Mouse (Mus musculus): ENCODE data around the gene Xntrpc. TPM values are rescaled to one million over a fixed set of nuclear protein-coding genes. Genes with fewer than 3 reads are reported as not detected.
A peak's percentile ranks its signal among the peaks of the same experiment; 100 is the strongest.

The Xntrpc gene
- polyA plus RNA-seq, 1 experiment from 2014 or later, result 1.4 TPM

DNA sequence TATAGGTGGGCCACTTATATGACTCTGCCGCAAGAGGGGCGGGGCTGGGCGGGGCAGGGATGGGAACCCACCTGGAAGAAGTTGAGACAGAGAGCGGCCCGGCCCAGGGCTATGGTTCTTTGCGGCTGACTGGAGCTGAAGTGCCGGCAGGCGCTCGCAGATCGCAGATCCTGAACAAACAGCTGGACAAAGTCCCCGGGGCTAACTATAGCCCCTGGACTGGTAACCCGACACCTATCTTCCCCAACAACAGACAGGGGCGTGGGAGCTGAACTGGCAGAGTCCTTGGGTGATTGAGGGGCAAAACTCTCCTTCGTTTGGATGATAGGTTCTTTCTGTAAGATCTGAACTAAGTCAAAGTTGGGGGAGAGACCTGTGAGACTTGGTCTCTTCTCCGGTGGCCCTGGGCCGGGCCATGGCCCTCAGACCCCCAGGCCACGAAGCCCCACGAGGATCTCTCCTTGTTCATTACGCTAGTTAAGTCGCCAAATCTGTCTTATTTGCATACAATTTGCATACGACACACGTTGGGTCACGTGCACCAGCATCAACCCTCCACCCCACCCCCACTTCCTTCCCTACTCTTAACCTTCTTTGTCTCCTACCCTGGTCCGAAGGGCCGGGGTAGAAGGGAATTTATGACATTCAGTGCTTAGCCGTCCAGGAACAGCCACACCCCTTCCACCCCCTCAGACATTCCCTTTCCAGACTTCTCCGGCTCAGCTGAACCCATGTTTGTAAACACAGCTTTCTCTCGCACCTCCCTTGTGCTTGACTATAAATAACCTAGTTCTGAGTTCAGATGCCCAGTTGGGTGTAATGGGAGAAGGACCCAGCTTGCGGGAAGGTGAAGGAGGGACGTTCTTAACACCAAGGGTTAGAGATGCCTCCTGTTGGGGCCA lies 34.5 kb downstream of the Xntrpc start:
- Histone ChIP-seq H3K9me3 (replicated peaks; ENCODE audit: control insufficient read depth, low read length) (no peaks in the 10 kb centered on the region), H3K27ac (ENCODE audit: low read depth, low read length) (peak overlapping the region; percentile 51; the same call in 1 of the 2 replicates), H3K36me3 (ENCODE audit: control insufficient read depth, insufficient read depth, low read length) (no peaks in the 10 kb centered on the region), H3K4me3 (ENCODE audit: low read depth, low read length) (peak overlapping the region; percentile 35), H3K4me2 (peak overlapping the region; percentile 74), H3K27me3 (ENCODE audit: control insufficient read depth, insufficient read depth, low read length) (no peaks in the 10 kb centered on the region), H3K9ac (ENCODE audit: low read depth, low read length) (peak overlapping the region; percentile 62), H3K4me1 (ENCODE audit: control insufficient read depth, insufficient read depth, low read length) (peaks cover 24% of the 10 kb centered on the region)
- 0 out of 2 replicates have a peak, but pooled peaks have one; percentile 37 for ATAC-seq (replicated peaks; ENCODE audit: insufficient number of reproducible peaks, low FRiP score, low TSS enrichment)
- 4% methylated on average over 30 of the region's 30 CpGs for WGBS (ENCODE audit: insufficient replicate concordance)

DNA sequence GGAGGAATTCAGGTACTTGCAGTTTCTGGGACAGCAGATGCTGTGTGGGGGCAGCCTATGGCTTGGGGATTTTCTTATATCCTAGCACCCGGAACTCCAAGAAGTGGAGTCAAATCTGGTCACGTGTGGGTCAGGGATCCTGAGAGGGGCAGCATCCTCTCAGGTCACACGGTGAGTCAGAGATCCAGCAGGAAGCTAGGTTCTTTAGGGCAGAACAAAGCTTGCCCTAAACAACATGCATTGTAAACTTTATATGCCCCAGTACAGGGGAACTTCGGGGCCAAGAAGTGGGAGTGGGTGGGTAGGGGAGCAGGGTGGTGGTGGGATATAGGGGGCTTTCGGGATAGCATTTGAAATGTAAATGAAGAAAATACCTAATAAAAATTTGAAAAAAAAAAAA lies 35.4 kb downstream of the Xntrpc start:
- Histone ChIP-seq H3K36me3 (ENCODE audit: control insufficient read depth, insufficient read depth, low read length) (no peaks in the 10 kb centered on the region), H3K9ac (ENCODE audit: low read depth, low read length) (peak overlapping the region; percentile 25; the same call in 1 of the 2 replicates), H3K4me3 (ENCODE audit: low read depth, low read length) (no peak overlapping the region), H3K4me1 (ENCODE audit: control insufficient read depth, insufficient read depth, low read length) (peaks cover 24% of the 10 kb centered on the region), H3K27me3 (ENCODE audit: control insufficient read depth, insufficient read depth, low read length) (no peaks in the 10 kb centered on the region), H3K9me3 (replicated peaks; ENCODE audit: control insufficient read depth, low read length) (no peaks in the 10 kb centered on the region), H3K4me2 (no peak overlapping the region; the same call in 1 of the 2 replicates), H3K27ac (ENCODE audit: low read depth, low read length) (peak overlapping the region; percentile 51; the same call in 1 of the 2 replicates)
- ATAC-seq (replicated peaks; ENCODE audit: insufficient number of reproducible peaks, low FRiP score, low TSS enrichment), result no peak
- 54% methylated on average over 5 of the region's 5 CpGs for WGBS (ENCODE audit: insufficient replicate concordance)

DNA sequence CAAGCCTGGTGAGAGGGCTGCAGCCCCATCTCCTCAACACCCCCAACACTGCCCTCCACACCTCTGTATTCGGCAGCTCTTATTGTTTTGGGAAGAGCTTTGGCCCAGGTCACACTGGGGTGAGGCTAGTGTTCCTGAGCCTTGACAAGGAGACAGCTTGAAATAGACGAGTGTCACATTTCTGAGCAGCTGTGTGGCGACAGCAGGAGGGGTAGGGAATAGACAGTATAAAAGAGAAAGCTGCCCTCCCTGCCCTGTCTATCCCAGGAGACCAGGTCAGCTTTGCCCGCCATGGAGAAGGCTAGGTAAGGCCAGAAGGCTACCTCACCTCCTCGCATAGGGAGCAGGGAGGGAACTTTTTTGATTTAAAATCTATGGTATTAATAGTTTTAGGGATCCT lies 36.0 kb downstream of the Xntrpc start, which contains the start of gene Art1:
Gene Art1 (plus strand): TSS at position 257 of the 400 bp plus-strand sequence.
- Histone ChIP-seq H3K36me3 (ENCODE audit: control insufficient read depth, insufficient read depth, low read length) (no peaks in the 10 kb centered on the region), H3K27ac (ENCODE audit: low read depth, low read length) (peak within 1 kb of the TSS; percentile 54; the same call in 1 of the 2 replicates), H3K9ac (ENCODE audit: low read depth, low read length) (peak within 1 kb of the TSS; percentile 25; the same call in 1 of the 2 replicates), H3K27me3 (ENCODE audit: control insufficient read depth, insufficient read depth, low read length) (no peaks in the 10 kb centered on the region), H3K9me3 (replicated peaks; ENCODE audit: control insufficient read depth, low read length) (no peaks in the 10 kb centered on the region), H3K4me2 (peak within 1 kb of the TSS; percentile 74), H3K4me3 (ENCODE audit: low read depth, low read length) (peak within 1 kb of the TSS; percentile 35; the same call in 1 of the 2 replicates), H3K4me1 (ENCODE audit: control insufficient read depth, insufficient read depth, low read length) (peaks cover 24% of the 10 kb centered on the region)
- 47% methylated on average over 5 of the region's 5 CpGs for WGBS (ENCODE audit: insufficient replicate concordance)
- no peak for ATAC-seq (replicated peaks; ENCODE audit: insufficient number of reproducible peaks, low FRiP score, low TSS enrichment)

DNA sequence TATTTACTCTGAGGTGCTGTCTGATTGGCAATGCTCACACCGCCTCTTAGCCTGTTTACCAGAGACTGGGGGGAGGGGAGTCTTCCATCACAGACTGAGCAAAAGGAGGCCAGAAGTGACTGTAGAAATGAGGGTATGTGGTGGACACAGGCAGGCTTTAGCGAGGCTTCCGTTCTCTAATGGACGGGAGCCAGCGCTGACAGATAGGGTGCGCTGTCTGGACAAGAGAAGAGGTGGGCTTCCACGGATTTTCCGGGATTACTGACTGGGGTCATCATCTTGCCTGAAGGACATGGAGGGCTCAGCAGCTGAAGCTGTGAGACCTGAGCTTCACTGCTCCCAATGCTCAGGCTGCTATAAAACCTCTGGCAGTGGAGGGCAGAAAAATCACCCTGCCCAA lies 36.7 kb downstream of the Xntrpc start:
- Histone ChIP-seq H3K27ac (ENCODE audit: low read depth, low read length) (no peak overlapping the region), H3K4me3 (ENCODE audit: low read depth, low read length) (no peak overlapping the region), H3K36me3 (ENCODE audit: control insufficient read depth, insufficient read depth, low read length) (no peaks in the 10 kb centered on the region), H3K9me3 (replicated peaks; ENCODE audit: control insufficient read depth, low read length) (no peaks in the 10 kb centered on the region), H3K4me2 (0 out of 2 replicates have a peak overlapping the region, but pooled peaks have one; percentile 18), H3K27me3 (ENCODE audit: control insufficient read depth, insufficient read depth, low read length) (no peaks in the 10 kb centered on the region), H3K9ac (ENCODE audit: low read depth, low read length) (no peak overlapping the region), H3K4me1 (ENCODE audit: control insufficient read depth, insufficient read depth, low read length) (peaks cover 28% of the 10 kb centered on the region)
- ATAC-seq (replicated peaks; ENCODE audit: insufficient number of reproducible peaks, low FRiP score, low TSS enrichment), result no peak
- 42% methylated on average over 8 of the region's 8 CpGs for WGBS (ENCODE audit: insufficient replicate concordance)

DNA sequence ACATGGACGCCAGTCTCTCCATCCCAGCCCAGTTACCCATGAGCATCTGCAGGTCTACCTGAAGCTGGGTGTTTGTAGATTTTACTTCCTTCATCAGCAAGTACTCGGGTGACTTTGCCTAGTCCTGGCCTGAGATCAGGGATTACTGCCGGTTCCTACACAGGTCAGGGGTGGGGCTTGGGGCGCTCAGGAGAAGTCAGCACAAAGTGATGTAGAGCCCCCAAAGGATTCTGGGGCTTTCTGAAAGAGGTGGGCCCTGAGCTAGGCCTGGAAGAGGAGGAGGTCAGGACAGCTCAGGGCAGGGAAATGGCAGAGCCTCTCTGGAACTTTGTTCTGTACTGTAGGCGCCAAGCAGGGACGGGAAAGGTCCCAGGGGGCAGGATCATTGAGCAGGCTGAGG lies 37.2 kb downstream of the Xntrpc start:
- no peak overlapping the region for H3K4me3 ChIP-seq (ENCODE audit: low read depth, low read length)
- WGBS (ENCODE audit: insufficient replicate concordance), result 58% methylated on average over 6 of the region's 6 CpGs
- no peak overlapping the region for H3K9ac ChIP-seq (ENCODE audit: low read depth, low read length)
- no peaks in the 10 kb centered on the region for H3K9me3 ChIP-seq (replicated peaks; ENCODE audit: control insufficient read depth, low read length)
- 0 out of 2 replicates have a peak overlapping the region, but pooled peaks have one; percentile 18 for H3K4me2 ChIP-seq
- no peak; the same call in 1 of the 2 replicates for ATAC-seq (replicated peaks; ENCODE audit: insufficient number of reproducible peaks, low FRiP score, low TSS enrichment)
- H3K27me3 ChIP-seq (ENCODE audit: control insufficient read depth, insufficient read depth, low read length), result no peaks in the 10 kb centered on the region
- H3K36me3 ChIP-seq (ENCODE audit: control insufficient read depth, insufficient read depth, low read length), result no peaks in the 10 kb centered on the region
- H3K4me1 ChIP-seq (ENCODE audit: control insufficient read depth, insufficient read depth, low read length), result peaks cover 28% of the 10 kb centered on the region
- no peak overlapping the region for H3K27ac ChIP-seq (ENCODE audit: low read depth, low read length)

DNA sequence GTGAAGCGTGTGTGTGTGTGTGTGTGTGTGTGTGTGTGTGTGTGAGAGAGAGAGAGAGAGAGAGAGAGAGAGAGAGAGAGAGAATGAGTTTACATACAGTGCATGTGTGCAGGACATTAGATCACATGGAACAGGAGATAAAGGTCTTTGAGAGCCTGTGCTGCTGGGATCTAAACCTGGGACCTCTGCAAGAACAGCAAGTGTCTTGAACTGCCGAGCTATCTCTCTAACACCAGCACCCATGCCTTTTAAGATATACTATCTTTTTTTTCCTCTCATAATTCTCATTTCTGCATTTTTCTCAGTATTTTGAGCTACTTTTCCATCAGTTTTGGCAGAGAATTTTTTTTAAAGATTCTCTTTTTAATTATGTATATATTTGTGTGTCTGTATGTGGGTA lies 38.0 kb downstream of the Xntrpc start:
- H3K9me3 ChIP-seq (replicated peaks; ENCODE audit: control insufficient read depth, low read length), result no peaks in the 10 kb centered on the region
- no peaks in the 10 kb centered on the region for H3K36me3 ChIP-seq (ENCODE audit: control insufficient read depth, insufficient read depth, low read length)
- no peak overlapping the region for H3K27ac ChIP-seq (ENCODE audit: low read depth, low read length)
- no peak overlapping the region for H3K4me3 ChIP-seq (ENCODE audit: low read depth, low read length)
- H3K9ac ChIP-seq (ENCODE audit: low read depth, low read length), result no peak overlapping the region
- ATAC-seq (replicated peaks; ENCODE audit: insufficient number of reproducible peaks, low FRiP score, low TSS enrichment), result no peak
- H3K4me1 ChIP-seq (ENCODE audit: control insufficient read depth, insufficient read depth, low read length), result peaks cover 28% of the 10 kb centered on the region
- H3K4me2 ChIP-seq, result no peak overlapping the region
- H3K27me3 ChIP-seq (ENCODE audit: control insufficient read depth, insufficient read depth, low read length), result no peaks in the 10 kb centered on the region
- 61% methylated on average over 2 of the region's 2 CpGs for WGBS (ENCODE audit: insufficient replicate concordance)

- Histone ChIP-seq H3K27me3 (ENCODE audit: control insufficient read depth, insufficient read depth, low read length) (no peaks in the 10 kb centered on the region), H3K4me1 (ENCODE audit: control insufficient read depth, insufficient read depth, low read length) (peaks cover 28% of the 10 kb centered on the region), H3K9ac (ENCODE audit: low read depth, low read length) (no peak overlapping the region), H3K4me3 (ENCODE audit: low read depth, low read length) (no peak overlapping the region), H3K27ac (ENCODE audit: low read depth, low read length) (no peak overlapping the region), H3K36me3 (ENCODE audit: control insufficient read depth, insufficient read depth, low read length) (no peaks in the 10 kb centered on the region), H3K4me2 (no peak overlapping the region), H3K9me3 (replicated peaks; ENCODE audit: control insufficient read depth, low read length) (no peaks in the 10 kb centered on the region)
- no peak for ATAC-seq (replicated peaks; ENCODE audit: insufficient number of reproducible peaks, low FRiP score, low TSS enrichment)
- 55% methylated on average over 5 of the region's 5 CpGs for WGBS (ENCODE audit: insufficient replicate concordance)
Observed at GRCm38 (mm10) chr7:102104126-102104525, 38.6 kb downstream of the Xntrpc start.

- WGBS (ENCODE audit: insufficient replicate concordance), result 8% methylated on average over 23 of the region's 23 CpGs
- H3K9me3 ChIP-seq (replicated peaks; ENCODE audit: control insufficient read depth, low read length), result no peaks in the 10 kb centered on the region
Observed at GRCm38 (mm10) chr7:102106700-102107141, 41.2 kb downstream of the Xntrpc start.

More at GRCm38 (mm10) chr7:102106700-102107141, 41.2 kb downstream of the Xntrpc start:
- H3K9ac ChIP-seq (ENCODE audit: low read depth, low read length), result peak overlapping the region; percentile 68
- no peak for ATAC-seq (replicated peaks; ENCODE audit: insufficient number of reproducible peaks, low FRiP score, low TSS enrichment)
- peak overlapping the region; percentile 86 for H3K4me2 ChIP-seq
- H3K27ac ChIP-seq (ENCODE audit: low read depth, low read length), result no peak overlapping the region
- peak overlapping the region; percentile 40 for H3K4me3 ChIP-seq (ENCODE audit: low read depth, low read length)
- no peaks in the 10 kb centered on the region for H3K27me3 ChIP-seq (ENCODE audit: control insufficient read depth, insufficient read depth, low read length)
- no peaks in the 10 kb centered on the region for H3K36me3 ChIP-seq (ENCODE audit: control insufficient read depth, insufficient read depth, low read length)
- H3K4me1 ChIP-seq (ENCODE audit: control insufficient read depth, insufficient read depth, low read length), result peaks cover 11% of the 10 kb centered on the region
